Mouse (Mus musculus) urinary bladder, postnatal 25 days (tissue): ENCODE results near the gene Rnf17.

Source experiments
- DNase-seq: peaks from one replicate; pipeline ENCODE4 v3.0.0; 2022; ENCODE audit warnings: low spot score

Gene Rnf17

GRCm38 (mm10) chr14:56512084-56512483 lies 109.7 kb downstream of the Rnf17 start:
- DNase-seq, result no peak

GRCm38 (mm10) chr14:56514775-56515174 lies 112.4 kb downstream of the Rnf17 start:
- DNase-seq, result no peak

- no peak for DNase-seq
Measured at GRCm38 (mm10) chr14:56530788-56531187, 128.4 kb downstream of the Rnf17 start.

- DNase-seq, result no peak
Measured at GRCm38 (mm10) chr14:56544946-56545345, 142.6 kb downstream of the Rnf17 start.

GRCm38 (mm10) chr14:56545491-56545890 lies 143.1 kb downstream of the Rnf17 start:
- no peak for DNase-seq

GRCm38 (mm10) chr14:56550960-56551359 lies 148.6 kb downstream of the Rnf17 start:
- no peak for DNase-seq

- DNase-seq, result no peak
Measured at GRCm38 (mm10) chr14:56552924-56553323, 150.5 kb downstream of the Rnf17 start.

- DNase-seq, result no peak
Measured at GRCm38 (mm10) chr14:56553331-56553730, 150.9 kb downstream of the Rnf17 start.

GRCm38 (mm10) chr14:56554716-56555115 lies 152.3 kb downstream of the Rnf17 start:
- DNase-seq, result no peak

GRCm38 (mm10) chr14:56559134-56559533 lies 156.8 kb downstream of the Rnf17 start:
- DNase-seq, result no peak

- no peak for DNase-seq
Measured at GRCm38 (mm10) chr14:56567476-56567875, 165.1 kb downstream of the Rnf17 start.

- DNase-seq, result no peak
Measured at GRCm38 (mm10) chr14:56569041-56569440, 166.7 kb downstream of the Rnf17 start.

GRCm38 (mm10) chr14:56571310-56572093 lies 169.1 kb downstream of the Rnf17 start:
- DNase-seq, result peak; percentile 92

GRCm38 (mm10) chr14:56572546-56572945 lies 170.2 kb downstream of the Rnf17 start:
- DNase-seq, result no peak
